Mouse (Mus musculus) macrophage (primary cell): ENCODE data around the gene Serpinb1a. TPM values are rescaled to one million over a fixed set of nuclear protein-coding genes. Genes with fewer than 3 reads are reported as not detected.
A peak's percentile ranks its signal among the peaks of the same experiment; 100 is the strongest.
"Not testable (repeated sequence)": the region's sequence is repeated elsewhere in the genome, so short reads cannot be mapped to it uniquely, and the experiment has no call there.

Experiments used
- H3K27ac ChIP-seq: fragments of 350-480 bp; formaldehyde crosslinking; 2 replicates; pipeline ENCODE4 v1.9.0; 2021
- H3K36me3 ChIP-seq: fragments of 350-480 bp; formaldehyde crosslinking; 2 replicates; pipeline ENCODE4 v1.9.0; 2021; ENCODE audit errors: inconsistent target
- H3K4me3 ChIP-seq: fragments of 350-480 bp; formaldehyde crosslinking; 2 replicates; pipeline ENCODE4 v1.9.0; 2021; ENCODE audit errors: inconsistent target
- H3K79me2 ChIP-seq: fragments of 350-480 bp; formaldehyde crosslinking; 2 replicates; pipeline ENCODE4 v1.9.0; 2021; ENCODE audit errors: inconsistent target
- WGBS: methylation state at CpG from one replicate; pipeline ENCODE4 v1.1.7; 2026; ENCODE audit warnings: inconsistent platforms; ENCODE audit not compliant: missing documents; 5-methylcytosine and 5-hydroxymethylcytosine counted together
- polyA plus RNA-seq: library from polyadenylated mRNA; stranded (reverse); fragments of 250-400 nt; gene quantifications from 3 replicates; pipeline ENCODE4 v1.2.4, GENCODE M21; 2018; ENCODE audit warnings: inconsistent platforms
- total RNA-seq, 78 experiments: library from RNA; depleted of rRNA; stranded (reverse); fragments of 250-400 nt; gene quantifications; 1 replicate in 9 of 78; 2 replicates in 24 of 78; 3 replicates in 43 of 78; 4 replicates in 2 of 78; pipeline ENCODE4 v1.2.4; 2018; ENCODE audit warnings: inconsistent platforms in 56 of 78

Gene Serpinb1a
- total RNA-seq (2018; cell fraction: chromatin; rRNA removed) = 1 to 10 TPM in 8 of 26 experiments, under 1 TPM in 6, not detected in 12; 0.58 to 3.0 (median 1.4) TPM
- total RNA-seq (2018; cell fraction: cytosol; rRNA removed) = 1 to 10 TPM in 10 of 26 experiments, under 1 TPM in 15, not detected in 1; 0.18 to 1.7 (median 0.80) TPM
- total RNA-seq (2018; cell fraction: nucleus; rRNA removed) = 1 to 10 TPM in 7 of 26 experiments, under 1 TPM in 13, not detected in 6; 0.23 to 3.1 (median 0.78) TPM
- 0.67 to 1.4 TPM (median 1.3 TPM) in 3 replicates for polyA plus RNA-seq

- Histone ChIP-seq H3K27ac (no peak within 1 kb of the TSS), H3K79me2 (no peaks in the 10 kb centered on the region), H3K4me3 (peak within 1 kb of the TSS; percentile 21; the same call in 1 of the 2 replicates), H3K36me3 (no peaks in the 10 kb centered on the region)
- WGBS = 21% methylated on average over 10 of the region's 10 CpGs
Observed at GRCm38 (mm10) chr13:32850668-32851404, at the start of gene Serpinb1a. TSS of gene Serpinb1a (minus strand) at chr13:32851185.

DNA sequence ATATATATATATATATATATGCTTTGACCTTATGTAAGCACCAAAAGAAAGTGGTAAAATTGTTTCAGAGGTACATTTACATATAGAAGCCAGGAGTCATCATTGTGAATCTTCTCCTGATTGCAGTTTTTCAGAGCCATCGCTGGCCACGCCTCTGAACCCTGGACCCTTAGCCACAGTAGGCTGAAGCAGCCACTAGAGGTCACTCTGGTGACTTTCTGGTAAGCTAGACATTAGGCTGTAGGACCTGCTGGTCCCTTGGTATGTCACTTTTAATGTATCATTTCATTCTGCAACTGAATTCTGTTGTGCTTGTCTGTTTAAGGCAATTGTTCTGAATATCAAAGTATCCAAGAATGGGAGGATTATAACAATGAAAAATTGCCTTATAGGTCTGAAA is 49.7 kb upstream of the Serpinb1a start:
- 15% methylated on average over 2 of the region's 2 CpGs for WGBS
- Histone ChIP-seq H3K4me3 (no peak overlapping the region), H3K79me2 (no peaks in the 10 kb centered on the region), H3K27ac (no peak overlapping the region), H3K36me3 (no peaks in the 10 kb centered on the region)

- H3K36me3 ChIP-seq, H3K79me2 ChIP-seq, H3K27ac ChIP-seq, H3K4me3 ChIP-seq: not testable (repeated sequence)
- no CpG with 5 or more reads among the region's 2 CpGs for WGBS
Observed at GRCm38 (mm10) chr13:32899114-32899513, 48.1 kb upstream of the Serpinb1a start.

- Histone ChIP-seq H3K27ac (no peak within 1 kb of the TSS), H3K4me3 (no peak within 1 kb of the TSS), H3K79me2 (no peaks in the 10 kb centered on the region), H3K36me3 (no peaks in the 10 kb centered on the region)
- 97% methylated on average over 2 of the region's 2 CpGs for WGBS
Observed at GRCm38 (mm10) chr13:32898111-32898510, 47.1 kb upstream of the Serpinb1a start, which contains the start of gene Serpinb1c. TSS of gene Serpinb1c (minus strand) at chr13:32898211.

DNA sequence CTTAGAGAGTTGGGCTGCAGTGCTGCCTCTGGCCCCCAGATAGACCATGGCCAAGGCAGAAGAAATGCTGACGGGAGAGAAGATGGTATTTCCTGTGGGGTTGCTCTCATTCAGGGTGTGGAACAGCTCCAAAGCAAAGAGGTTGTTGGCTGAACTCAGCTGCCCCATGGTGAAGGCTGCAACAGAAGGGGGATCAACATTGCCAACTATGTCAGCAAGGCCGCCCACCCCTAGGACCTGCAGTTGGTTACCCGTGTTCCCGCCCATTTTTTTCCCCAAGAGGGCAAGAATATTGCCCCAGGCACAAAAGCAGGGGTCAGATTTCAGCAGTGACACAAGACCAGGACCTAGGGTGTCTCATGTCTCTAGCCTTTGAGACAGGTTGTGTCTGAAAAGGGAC is 45.9 kb upstream of the Serpinb1a start:
- Histone ChIP-seq H3K4me3 (no peak overlapping the region), H3K36me3 (no peaks in the 10 kb centered on the region), H3K79me2 (no peaks in the 10 kb centered on the region), H3K27ac (no peak overlapping the region)
- 85% methylated on average over 4 of the region's 4 CpGs for whole genome bisulfite sequencing

DNA sequence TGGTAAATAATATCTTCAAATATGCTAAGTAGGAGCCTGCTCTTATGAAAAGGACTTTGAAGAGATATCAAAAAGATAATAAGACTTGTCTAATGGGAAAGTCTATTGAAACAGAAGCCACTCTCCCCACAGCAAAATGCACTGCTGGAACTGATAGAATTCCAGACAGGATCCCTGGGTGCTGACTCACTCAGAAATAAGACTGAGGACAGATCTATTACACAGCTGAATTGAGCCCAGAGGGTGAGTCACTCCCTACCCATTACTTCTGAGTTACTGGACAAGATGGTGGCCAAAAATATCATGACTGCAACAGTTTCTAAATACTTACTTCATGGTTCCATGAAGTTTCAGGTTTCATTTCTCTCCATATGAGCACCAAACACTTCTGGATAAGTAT is 33.8 kb upstream of the Serpinb1a start:
- H3K4me3 ChIP-seq = no peak overlapping the region
- no peaks in the 10 kb centered on the region for H3K36me3 ChIP-seq
- H3K79me2 ChIP-seq = no peaks in the 10 kb centered on the region
- no peak overlapping the region for H3K27ac ChIP-seq

GRCm38 (mm10) chr13:32873862-32874261 is 22.9 kb upstream of the Serpinb1a start:
- WGBS = 7% methylated on average over 1 of the region's 1 CpGs
- no peak overlapping the region for H3K4me3 ChIP-seq
- no peaks in the 10 kb centered on the region for H3K36me3 ChIP-seq

DNA sequence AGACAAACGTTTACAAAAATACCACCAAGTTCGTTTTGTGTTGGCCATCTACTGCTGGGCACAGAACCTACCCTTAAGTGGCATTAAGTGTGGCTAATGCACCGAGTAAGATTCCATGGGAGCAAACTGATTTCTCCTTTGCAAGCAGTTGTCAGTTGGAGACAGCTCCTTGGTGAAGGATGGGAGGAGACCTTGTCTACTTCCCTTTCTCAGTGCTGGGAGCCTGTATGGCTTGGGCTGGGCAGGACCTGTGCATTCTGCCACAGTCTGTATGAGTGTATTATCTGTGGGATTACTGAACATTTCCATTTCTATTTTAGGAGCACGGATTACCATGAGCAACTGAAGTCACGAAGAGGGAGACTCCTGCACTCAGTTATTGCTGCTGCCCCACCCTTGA is 17.9 kb upstream of the Serpinb1a start:
- Histone ChIP-seq H3K27ac (no peak overlapping the region), H3K79me2 (no peaks in the 10 kb centered on the region), H3K4me3 (no peak overlapping the region), H3K36me3 (no peaks in the 10 kb centered on the region)
- WGBS = 75% methylated on average over 5 of the region's 5 CpGs

More at GRCm38 (mm10) chr13:32873862-32874261, 22.9 kb upstream of the Serpinb1a start:
- Histone ChIP-seq H3K27ac (no peak overlapping the region), H3K79me2 (no peaks in the 10 kb centered on the region)

GRCm38 (mm10) chr13:32868233-32868632 is 17.2 kb upstream of the Serpinb1a start:
- not testable (repeated sequence) for H3K36me3 ChIP-seq, H3K27ac ChIP-seq, H3K79me2 ChIP-seq, H3K4me3 ChIP-seq
- 31% methylated on average over 3 of the region's 4 CpGs for WGBS

- WGBS = 64% methylated on average over 1 of the region's 2 CpGs
- Histone ChIP-seq H3K79me2 (no peaks in the 10 kb centered on the region), H3K4me3 (no peak overlapping the region), H3K36me3 (no peaks in the 10 kb centered on the region), H3K27ac (no peak overlapping the region)
Observed at GRCm38 (mm10) chr13:32867030-32867429, 16.0 kb upstream of the Serpinb1a start.

GRCm38 (mm10) chr13:32866484-32866883 is 15.5 kb upstream of the Serpinb1a start:
- 3% methylated on average over 9 of the region's 9 CpGs for WGBS

DNA sequence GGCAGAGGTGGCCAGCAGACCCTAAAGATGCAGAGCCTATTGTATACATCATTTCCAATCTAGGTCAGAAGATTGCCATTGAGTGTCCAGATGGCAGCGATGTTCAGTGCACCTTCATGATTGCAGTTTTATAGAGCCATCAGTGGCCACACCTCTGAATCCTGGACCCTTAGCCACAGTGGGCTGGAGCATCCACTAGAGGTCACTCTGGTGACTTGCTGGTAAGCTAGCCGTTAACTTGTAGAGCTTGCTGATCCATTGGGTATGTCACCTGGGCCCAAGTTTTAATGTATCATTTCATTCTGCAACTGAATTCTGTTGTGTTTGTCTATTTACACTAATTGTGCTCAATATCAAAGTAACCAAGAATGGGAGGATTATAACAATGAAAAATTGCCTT is 14.6 kb upstream of the Serpinb1a start:
- no peaks in the 10 kb centered on the region for H3K36me3 ChIP-seq
- WGBS = 70% methylated on average over 2 of the region's 2 CpGs
- no peak overlapping the region for H3K27ac ChIP-seq
- no peaks in the 10 kb centered on the region for H3K79me2 ChIP-seq
- no peak overlapping the region for H3K4me3 ChIP-seq

More at GRCm38 (mm10) chr13:32866484-32866883, 15.5 kb upstream of the Serpinb1a start:
- no peaks in the 10 kb centered on the region for H3K79me2 ChIP-seq
- no peak overlapping the region for H3K27ac ChIP-seq
- H3K4me3 ChIP-seq = no peak overlapping the region
- no peaks in the 10 kb centered on the region for H3K36me3 ChIP-seq

DNA sequence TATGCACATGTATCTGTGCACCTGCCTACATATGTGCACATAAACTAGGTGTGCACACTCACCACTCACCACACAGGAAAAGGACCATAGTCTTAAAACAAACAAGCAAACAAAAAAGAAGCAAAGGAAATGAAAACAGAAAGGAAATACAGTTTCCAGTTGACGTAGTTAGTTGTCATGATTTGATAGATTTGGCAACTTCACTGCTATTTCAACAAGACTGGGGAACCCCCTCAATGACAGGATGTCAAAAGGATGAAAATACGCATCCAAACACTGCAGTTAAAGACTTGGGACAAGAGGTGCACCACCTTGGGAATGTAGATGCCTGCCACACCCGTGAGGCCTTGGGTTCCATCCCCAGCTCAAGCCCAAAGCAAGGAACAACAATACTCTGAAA is 13.5 kb upstream of the Serpinb1a start:
- not testable (repeated sequence) for H3K36me3 ChIP-seq, H3K4me3 ChIP-seq, H3K79me2 ChIP-seq, H3K27ac ChIP-seq
- 100% methylated on average over 1 of the region's 3 CpGs for WGBS

- Histone ChIP-seq H3K4me3 (no peak overlapping the region), H3K79me2 (no peaks in the 10 kb centered on the region), H3K36me3 (no peaks in the 10 kb centered on the region), H3K27ac (no peak overlapping the region)
Observed at GRCm38 (mm10) chr13:32863456-32863855, 12.5 kb upstream of the Serpinb1a start.

DNA sequence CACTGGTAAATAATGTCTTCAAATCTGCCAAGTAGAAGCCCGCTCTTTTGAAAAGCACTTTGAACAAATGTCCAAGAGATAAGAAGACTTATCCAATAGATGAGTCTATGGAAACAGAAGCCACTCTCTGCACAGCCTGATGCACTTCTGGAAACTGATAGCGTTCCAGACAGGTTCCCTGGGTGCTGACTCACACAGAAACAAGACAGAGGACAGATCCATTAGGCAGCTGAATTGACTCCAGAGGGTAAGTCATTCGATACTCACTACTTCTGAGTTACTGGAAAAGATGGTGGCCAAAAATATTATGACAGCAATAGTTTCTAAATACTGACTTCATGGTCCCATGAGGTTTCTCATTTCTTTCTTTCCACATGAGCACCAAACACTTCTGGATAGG is 9.8 kb upstream of the Serpinb1a start:
- 93% methylated on average over 3 of the region's 3 CpGs for WGBS
- no peak overlapping the region for H3K4me3 ChIP-seq
- H3K79me2 ChIP-seq = no peaks in the 10 kb centered on the region
- H3K36me3 ChIP-seq = no peaks in the 10 kb centered on the region
- no peak overlapping the region for H3K27ac ChIP-seq
